In genomic region chr11:6625478-6626387, GRCm38 (mm10) we compare ENCODE assay signal across 8 mouse cellular contexts. TPM values are rescaled to one million over a fixed set of nuclear protein-coding genes. Genes with fewer than 3 reads are reported as not detected.
DNase-seq lines count a peak whose midpoint lies in the region; ATAC-seq and TF ChIP-seq lines count a peak whose summit lies in the region.

TSS of gene Tbrg4 (minus strand) at chr11:6626067.

- peak within 1 kb of the TSS; percentile 92 for H3K9ac ChIP-seq in MEL (ENCODE audit: control insufficient read depth, low read depth, low read length, poor library complexity, severe bottlenecking)
- peak within 1 kb of the TSS; percentile 73 for H3K9ac ChIP-seq in forebrain, postnatal 0 days
- peak within 1 kb of the TSS; percentile 67 for H3K9ac ChIP-seq in lung, embryonic 15.5 days

- H3K27me3 ChIP-seq in MEL (ENCODE audit: control insufficient read depth in 1 of 2, insufficient read depth in 2 of 2, low read length in 2 of 2) = no peaks in the 10 kb centered on the region
- H3K27me3 ChIP-seq in cerebellum, adult 2 months (ENCODE audit: control insufficient read depth, insufficient read depth, low read length) = no peaks in the 10 kb centered on the region
- no peaks in the 10 kb centered on the region for H3K27me3 ChIP-seq in forebrain, postnatal 0 days (ENCODE audit: insufficient read depth, low read length)
- H3K27me3 ChIP-seq in lung, embryonic 15.5 days = no peaks in the 10 kb centered on the region

- no peak for TF ChIP-seq CTCF in MEL (IDR thresholded peaks at IDR 0.05 in 2 of 3, conservative IDR thresholded peaks at IDR 0.05 in 1 of 3; ENCODE audit: control insufficient read depth in 1 of 3, insufficient read depth in 1 of 3, low read depth in 2 of 3, low read length in 3 of 3, poor library complexity in 1 of 3, severe bottlenecking in 1 of 3)
- no peak for TF ChIP-seq CTCF in cerebellum, adult 2 months (IDR thresholded peaks at IDR 0.05; ENCODE audit: borderline replicate concordance, insufficient read depth, low read depth, low read length)
- TF ChIP-seq CTCF in forebrain, postnatal 0 days (IDR thresholded peaks at IDR 0.05; ENCODE audit: low read depth) = peak; percentile 3; the same call in 1 of the 2 replicates

- under 1% methylated on average over 66 of the region's 66 CpGs for WGBS in cerebellum, adult 2 months
- 2% methylated on average over 65 of the region's 66 CpGs for WGBS in forebrain, postnatal 0 days
- WGBS in lung, embryonic 15.5 days = under 1% methylated on average over 66 of the region's 66 CpGs

- H3K36me3 ChIP-seq in MEL (ENCODE audit: control insufficient read depth in 1 of 2, insufficient read depth in 2 of 2, low read length in 2 of 2) = peaks cover 25 to 34% of the 10 kb centered on the region in 2 experiments
- peaks cover 27% of the 10 kb centered on the region for H3K36me3 ChIP-seq in forebrain, postnatal 0 days (ENCODE audit: insufficient read depth)
- H3K36me3 ChIP-seq in lung, embryonic 15.5 days = peaks cover 36% of the 10 kb centered on the region

- DNase-seq in MEL (ENCODE audit: low read depth, low spot score) = peak; percentile 98
- peak; percentile 94 to 95 for DNase-seq in cerebellum, adult 2 months
- peak; percentile 98 for DNase-seq in forebrain, postnatal 0 days
- DNase-seq in heart, postnatal 4 days = peak; percentile 94
- peak; percentile 86 to 92 for DNase-seq in layer of hippocampus, adult 8-10 months (ENCODE audit: low spot score in 2 of 2)
- DNase-seq in ovary, adult 18-20 months (ENCODE audit: low spot score) = peak; percentile 85
- DNase-seq in thymus, postnatal 0 days (ENCODE audit: low spot score) = peak; percentile 95

- H3K4me1 ChIP-seq in MEL (ENCODE audit: control insufficient read depth in 1 of 2, insufficient read depth in 2 of 2, low read length in 2 of 2) = peaks cover 11 to 33% of the 10 kb centered on the region in 2 experiments
- peaks cover 13% of the 10 kb centered on the region for H3K4me1 ChIP-seq in cerebellum, adult 2 months (ENCODE audit: control insufficient read depth, insufficient read depth, low read length)
- H3K4me1 ChIP-seq in forebrain, postnatal 0 days (ENCODE audit: insufficient read depth) = peaks cover 15% of the 10 kb centered on the region
- peaks cover 28% of the 10 kb centered on the region for H3K4me1 ChIP-seq in lung, embryonic 15.5 days

- peak in 1 of 2 experiments; percentile 23; a peak in 2 of 4 replicates for TF ChIP-seq EP300 in MEL (IDR thresholded peaks at IDR 0.05; ENCODE audit: low read depth in 1 of 2, low read length in 2 of 2)

- peaks cover 51% of the 10 kb centered on the region for H3K79me2 ChIP-seq in MEL (ENCODE audit: control insufficient read depth, insufficient read depth, low read length, poor library complexity)

- ATAC-seq in forebrain, postnatal 0 days = peak; percentile 97
- peak; percentile 96 for ATAC-seq in lung, embryonic 15.5 days (ENCODE audit: borderline replicate concordance, extremely low read depth, low FRiP score, low TSS enrichment)

- H3K4me3 ChIP-seq in MEL (ENCODE audit: control insufficient read depth in 1 of 2, insufficient read depth in 1 of 2, low read depth in 2 of 2, low read length in 2 of 2) = peak within 1 kb of the TSS; percentile 83 to 92
- H3K4me3 ChIP-seq in cerebellum, adult 2 months (replicated peaks; ENCODE audit: insufficient read depth, low read depth, low read length) = peak within 1 kb of the TSS; percentile 79
- H3K4me3 ChIP-seq in forebrain, postnatal 0 days (ENCODE audit: low read depth, low read length) = peak within 1 kb of the TSS; percentile 77
- H3K4me3 ChIP-seq in lung, embryonic 15.5 days = peak within 1 kb of the TSS; percentile 65

- TF ChIP-seq POLR2A in MEL (IDR thresholded peaks at IDR 0.05; ENCODE audit: control insufficient read depth in 1 of 2, insufficient read depth in 1 of 2, low read depth in 1 of 2, low read length in 2 of 2, poor library complexity in 1 of 2) = peak; percentile 87 to 95
- peak; percentile 98 for TF ChIP-seq POLR2A in cerebellum, adult 2 months (IDR thresholded peaks at IDR 0.05; ENCODE audit: borderline replicate concordance, insufficient read depth, low read length)

- H3K9me3 ChIP-seq in MEL (replicated peaks; ENCODE audit: insufficient read depth, low read length) = no peaks in the 10 kb centered on the region
- no peaks in the 10 kb centered on the region for H3K9me3 ChIP-seq in forebrain, postnatal 0 days (ENCODE audit: low read length)
- no peaks in the 10 kb centered on the region for H3K9me3 ChIP-seq in lung, embryonic 15.5 days

- peak within 1 kb of the TSS; percentile 99 for H3K27ac ChIP-seq in MEL (ENCODE audit: control insufficient read depth, low read depth, low read length)
- peak within 1 kb of the TSS; percentile 78 for H3K27ac ChIP-seq in cerebellum, adult 2 months (ENCODE audit: insufficient read depth, low read length)
- peak within 1 kb of the TSS; percentile 86 for H3K27ac ChIP-seq in forebrain, postnatal 0 days (ENCODE audit: low read depth, low read length)
- H3K27ac ChIP-seq in lung, embryonic 15.5 days = peak within 1 kb of the TSS; percentile 86

- peak within 1 kb of the TSS; percentile 70 for H3K4me2 ChIP-seq in forebrain, postnatal 0 days (ENCODE audit: low read depth)
- peak within 1 kb of the TSS; percentile 68 for H3K4me2 ChIP-seq in lung, embryonic 15.5 days

- no peak for TF ChIP-seq RAD21 in MEL (IDR thresholded peaks at IDR 0.05; ENCODE audit: low read depth, low read length)

TF ChIP-seq in MEL, 35 proteins besides CTCF, POLR2A, EP300 and RAD21:
- TF ChIP-seq ELF1 (IDR thresholded peaks at IDR 0.05; ENCODE audit: low read depth, low read length) (peak; percentile 97), HCFC1 (IDR thresholded peaks at IDR 0.05; ENCODE audit: low read depth, low read length) (peak; percentile 97), ZC3H11A (IDR thresholded peaks at IDR 0.05; ENCODE audit: low read depth, low read length) (no peak), BHLHE40 (IDR thresholded peaks at IDR 0.05; ENCODE audit: borderline replicate concordance, low read depth, low read length) (no peak), TBP (IDR thresholded peaks at IDR 0.05; ENCODE audit: low read depth, low read length) (peak; percentile 88), E2F4 (IDR thresholded peaks at IDR 0.05; ENCODE audit: borderline replicate concordance, low read depth, low read length) (peak; percentile 18; the same call in 1 of the 2 replicates), NELFE (IDR thresholded peaks at IDR 0.05; ENCODE audit: low read depth, low read length) (peak; percentile 94), UBTF (IDR thresholded peaks at IDR 0.05; ENCODE audit: borderline replicate concordance, insufficient read depth, low read depth, low read length) (0 out of 2 replicates have a peak, but pooled peaks have one; percentile 24), MAX (IDR thresholded peaks at IDR 0.05; ENCODE audit: low read length) (peak; percentile 96), NRF1 (IDR thresholded peaks at IDR 0.05; ENCODE audit: insufficient read depth, low read depth, low read length, poor library complexity, severe bottlenecking) (peak; percentile 81), ZNF384 (IDR thresholded peaks at IDR 0.05; ENCODE audit: low read depth, low read length) (peak; percentile 73), MAZ (IDR thresholded peaks at IDR 0.05; ENCODE audit: low read depth, low read length) (no peak; the same call in 1 of the 2 replicates), SIN3A (IDR thresholded peaks at IDR 0.05; ENCODE audit: low read length) (peak; percentile 98), POLR2AphosphoS5 (IDR thresholded peaks at IDR 0.05; ENCODE audit: borderline replicate concordance, low read depth, low read length) (peak; percentile 94; the same call in 1 of the 2 replicates), KAT2A (conservative IDR thresholded peaks at IDR 0.05; ENCODE audit: low read depth, low read length) (peak; percentile 80), MXI1 (IDR thresholded peaks at IDR 0.05; ENCODE audit: low read depth, low read length) (peak; percentile 97), MYC (IDR thresholded peaks at IDR 0.05; ENCODE audit: low read depth, low read length) (peak; percentile 99), RCOR1 (IDR thresholded peaks at IDR 0.05; ENCODE audit: low read depth, low read length) (no peak), MEF2A (IDR thresholded peaks at IDR 0.05; ENCODE audit: extremely low read depth, insufficient replicate concordance, low read depth, low read length, poor library complexity, severe bottlenecking) (peak; percentile 16; the same call in 1 of the 2 replicates), ZMIZ1 (IDR thresholded peaks at IDR 0.05; ENCODE audit: low read depth, low read length) (peak; percentile 59; the same call in 1 of the 2 replicates), MYB (IDR thresholded peaks at IDR 0.05; ENCODE audit: low read depth, low read length) (peak; percentile 28; the same call in 1 of the 2 replicates), CHD2 (IDR thresholded peaks at IDR 0.05; ENCODE audit: low read length) (no peak), USF2 (IDR thresholded peaks at IDR 0.05; ENCODE audit: borderline replicate concordance in 1 of 2, insufficient read depth in 1 of 2, low read depth in 1 of 2, low read length in 2 of 2) (no peak), TCF12 (IDR thresholded peaks at IDR 0.05; ENCODE audit: low read depth, low read length) (peak; percentile 67), POLR2AphosphoS2 (IDR thresholded peaks at IDR 0.05; ENCODE audit: low read length) (peak; percentile 92)

RNA-seq across cellular contexts. Expression of gene Tbrg4, which starts in this region (rescaled TPM):
- total RNA-seq in MEL (2012; rRNA removed) = 191 and 192 TPM in 2 replicates
- polyA plus RNA-seq in MEL (2012; ENCODE audit: insufficient read depth in 1 of 2, insufficient read length in 2 of 2, low read depth in 1 of 2, low replicate concordance in 2 of 2, missing spikeins in 1 of 2) = 100 to 1,000 TPM; 278 to 756 TPM
- 83.8 and 87.0 TPM in 2 replicates for polyA plus RNA-seq in cerebellum, adult 2 months (2012; rRNA removed)
- 32.2 and 41.9 TPM in 2 replicates for total RNA-seq in forebrain, postnatal 0 days (2014; rRNA removed)
- 30.9 and 31.6 TPM in 2 replicates for polyA plus RNA-seq in forebrain, postnatal 0 days (2015; fragmentation: Nextera tagmentation; extraction: Ambion mirVana)
- total RNA-seq in heart, postnatal 4 days (2021) = 100 to 1,000 TPM; 105 to 108 TPM
- 10 to 100 TPM; 45.5 to 52.5 (median 48.4) TPM for total RNA-seq in layer of hippocampus, adult 8-10 months (2022)
- polyA plus RNA-seq in lung, embryonic 15.5 days (2015; fragmentation: Nextera tagmentation; extraction: Ambion mirVana) = 33.9 and 37.9 TPM in 2 replicates
- polyA plus RNA-seq in thymus, postnatal 0 days (2015; fragmentation: Nextera tagmentation; extraction: Ambion mirVana) = 41.6 and 43.4 TPM in 2 replicates

Comparison
In these comparisons a context has a peak if more than half of its experiments do, and no peak if none do; other contexts are left out.
1. Peak in every context shown above with its lines: DNase-seq, ATAC-seq, H3K4me3 ChIP-seq and H3K27ac ChIP-seq.